Mouse (Mus musculus): ENCODE data around the gene Tdo2. TPM values are rescaled to one million over a fixed set of nuclear protein-coding genes. Genes with fewer than 3 reads are reported as not detected.

Tdo2 gene
- polyA plus RNA-seq (2015; fragmentation: Nextera tagmentation; extraction: Ambion mirVana), result not detected in 2 replicates

DNA sequence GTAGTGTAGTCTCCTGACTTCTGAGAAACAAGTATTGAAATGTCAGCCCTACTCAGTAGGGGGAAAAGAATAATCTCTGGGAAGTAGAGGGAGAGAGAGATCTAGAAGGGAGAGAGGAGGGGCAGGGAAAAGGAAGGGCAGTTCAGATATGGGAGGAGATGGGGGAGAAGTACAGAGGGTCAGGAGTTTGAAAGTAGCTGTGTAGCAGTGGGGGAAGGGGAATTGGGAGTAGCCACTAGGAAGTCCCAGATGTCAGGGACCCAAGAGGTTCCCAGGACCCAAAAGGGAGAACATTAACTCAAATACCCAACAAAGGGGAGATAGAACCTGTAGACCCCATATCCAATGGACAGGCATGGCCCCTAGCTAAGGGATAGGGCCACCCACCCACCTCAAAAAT, at the start of gene Tdo2:
Gene Tdo2, minus strand, starts transcription at position 101 of the 400 bp plus-strand sequence.
- ATAC-seq, result no peak
- Histone ChIP-seq H3K27ac (no peak within 1 kb of the TSS), H3K4me3 (replicated peaks) (no peak within 1 kb of the TSS), H3K9me3 (no peaks in the 10 kb centered on the region), H3K4me2 (replicated peaks) (no peak within 1 kb of the TSS), H3K4me1 (replicated peaks) (no peaks in the 10 kb centered on the region), H3K9ac (replicated peaks) (no peak within 1 kb of the TSS), H3K27me3 (no peaks in the 10 kb centered on the region), H3K36me3 (no peaks in the 10 kb centered on the region)

- ATAC-seq, result no peak
- no peak overlapping the region for H3K4me2 ChIP-seq (replicated peaks)
Measured at GRCm38 (mm10) chr3:82023065-82023464, 47.1 kb upstream of the Tdo2 start.

GRCm38 (mm10) chr3:82022421-82022920, 46.5 kb upstream of the Tdo2 start:
- no peak for ATAC-seq
- no peak overlapping the region for H3K4me3 ChIP-seq (replicated peaks)
- H3K27ac ChIP-seq, result no peak overlapping the region
- WGBS, result 90% methylated on average over 8 of the region's 8 CpGs
- no peak overlapping the region for H3K9ac ChIP-seq (replicated peaks)
- H3K4me1 ChIP-seq (replicated peaks), result no peaks in the 10 kb centered on the region
- H3K9me3 ChIP-seq, result no peaks in the 10 kb centered on the region
- no peak overlapping the region for H3K4me2 ChIP-seq (replicated peaks)
- no peaks in the 10 kb centered on the region for H3K27me3 ChIP-seq
- no peaks in the 10 kb centered on the region for H3K36me3 ChIP-seq

More at GRCm38 (mm10) chr3:82023065-82023464, 47.1 kb upstream of the Tdo2 start:
- H3K27ac ChIP-seq, result no peak overlapping the region
- no peaks in the 10 kb centered on the region for H3K4me1 ChIP-seq (replicated peaks)
- no peak overlapping the region for H3K9ac ChIP-seq (replicated peaks)
- 88% methylated on average over 3 of the region's 3 CpGs for WGBS
- no peak overlapping the region for H3K4me3 ChIP-seq (replicated peaks)
- no peaks in the 10 kb centered on the region for H3K9me3 ChIP-seq
- H3K27me3 ChIP-seq, result no peaks in the 10 kb centered on the region
- no peaks in the 10 kb centered on the region for H3K36me3 ChIP-seq

DNA sequence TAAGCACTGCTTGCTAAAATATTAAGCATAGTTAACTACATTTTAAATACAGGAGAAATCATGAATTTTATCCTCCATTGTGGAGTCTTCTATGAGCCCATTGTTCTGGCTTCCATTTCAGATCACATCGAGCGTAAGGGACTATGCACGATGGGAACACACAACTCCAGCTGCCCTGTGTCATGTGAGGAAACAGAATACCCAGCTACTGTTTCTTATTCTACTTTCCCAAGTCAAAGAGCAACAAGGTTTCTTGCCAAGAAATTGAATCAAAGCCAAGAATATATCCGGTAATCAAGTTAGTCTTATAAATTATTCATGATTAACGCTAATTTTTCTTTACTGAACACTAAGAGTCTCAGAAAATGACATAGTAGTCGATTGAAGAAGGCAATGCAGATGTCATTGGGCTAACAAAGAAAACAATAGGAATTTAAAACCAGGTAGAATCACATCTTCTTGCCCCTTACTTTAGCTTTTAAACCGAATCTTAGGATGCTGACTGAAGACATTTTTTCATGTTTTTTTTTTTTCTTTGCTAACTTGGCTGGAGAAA, 38.2 kb upstream of the Tdo2 start:
- Histone ChIP-seq H3K27me3 (no peaks in the 10 kb centered on the region), H3K9ac (replicated peaks) (no peak overlapping the region), H3K4me3 (replicated peaks) (no peak overlapping the region), H3K4me1 (replicated peaks) (no peaks in the 10 kb centered on the region), H3K9me3 (no peaks in the 10 kb centered on the region), H3K27ac (no peak overlapping the region), H3K36me3 (no peaks in the 10 kb centered on the region), H3K4me2 (replicated peaks) (no peak overlapping the region)
- WGBS, result 44% methylated on average over 7 of the region's 7 CpGs
- ATAC-seq, result 0 out of 2 replicates have a peak, but pooled peaks have one; percentile 48

GRCm38 (mm10) chr3:82007002-82007401, 31.0 kb upstream of the Tdo2 start:
- H3K4me1 ChIP-seq (replicated peaks), result no peaks in the 10 kb centered on the region
- WGBS, result 93% methylated on average over 1 of the region's 1 CpGs
- no peak overlapping the region for H3K4me3 ChIP-seq (replicated peaks)
- ATAC-seq, result no peak
- no peaks in the 10 kb centered on the region for H3K36me3 ChIP-seq
- H3K9ac ChIP-seq (replicated peaks), result no peak overlapping the region
- H3K27me3 ChIP-seq, result no peaks in the 10 kb centered on the region
- no peaks in the 10 kb centered on the region for H3K9me3 ChIP-seq
- H3K27ac ChIP-seq, result no peak overlapping the region
- H3K4me2 ChIP-seq (replicated peaks), result no peak overlapping the region

- H3K4me3 ChIP-seq (replicated peaks), result no peak overlapping the region
- no peaks in the 10 kb centered on the region for H3K27me3 ChIP-seq
- H3K9ac ChIP-seq (replicated peaks), result no peak overlapping the region
- no peaks in the 10 kb centered on the region for H3K9me3 ChIP-seq
- H3K4me1 ChIP-seq (replicated peaks), result no peaks in the 10 kb centered on the region
- no peaks in the 10 kb centered on the region for H3K36me3 ChIP-seq
- H3K27ac ChIP-seq, result no peak overlapping the region
- ATAC-seq, result no peak
- WGBS, result 0% methylated on average over 1 of the region's 1 CpGs
- no peak overlapping the region for H3K4me2 ChIP-seq (replicated peaks)
Measured at GRCm38 (mm10) chr3:81995988-81996387, 20.0 kb upstream of the Tdo2 start.

- Histone ChIP-seq H3K9ac (replicated peaks) (no peak overlapping the region), H3K4me1 (replicated peaks) (no peaks in the 10 kb centered on the region), H3K4me3 (replicated peaks) (no peak overlapping the region), H3K27me3 (no peaks in the 10 kb centered on the region), H3K9me3 (no peaks in the 10 kb centered on the region), H3K36me3 (no peaks in the 10 kb centered on the region), H3K27ac (no peak overlapping the region), H3K4me2 (replicated peaks) (no peak overlapping the region)
- WGBS, result 36% methylated on average over 4 of the region's 4 CpGs
- no peak for ATAC-seq
Measured at GRCm38 (mm10) chr3:81995371-81995770, 19.4 kb upstream of the Tdo2 start.

DNA sequence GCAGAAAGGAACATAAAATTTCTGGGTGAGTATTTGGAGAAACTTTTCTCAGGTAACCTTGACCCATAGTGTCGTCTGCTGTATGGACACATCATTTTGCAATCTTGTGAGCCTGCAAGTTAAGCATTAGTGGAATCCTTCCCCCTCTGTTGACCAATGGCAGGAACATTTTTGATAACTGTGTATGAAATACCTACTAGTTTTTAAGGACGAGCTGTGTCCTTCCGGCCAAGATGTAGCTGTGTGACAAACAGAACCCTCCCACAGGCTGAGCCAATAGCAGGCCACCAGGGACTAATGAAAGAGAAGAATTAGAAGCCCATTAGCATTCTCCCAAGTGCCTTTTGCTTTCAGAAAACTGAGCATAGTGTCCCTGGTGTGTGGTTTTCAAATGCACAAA, 14.5 kb upstream of the Tdo2 start:
- Histone ChIP-seq H3K4me1 (replicated peaks) (no peaks in the 10 kb centered on the region), H3K36me3 (no peaks in the 10 kb centered on the region)
- WGBS, result 71% methylated on average over 3 of the region's 3 CpGs

DNA sequence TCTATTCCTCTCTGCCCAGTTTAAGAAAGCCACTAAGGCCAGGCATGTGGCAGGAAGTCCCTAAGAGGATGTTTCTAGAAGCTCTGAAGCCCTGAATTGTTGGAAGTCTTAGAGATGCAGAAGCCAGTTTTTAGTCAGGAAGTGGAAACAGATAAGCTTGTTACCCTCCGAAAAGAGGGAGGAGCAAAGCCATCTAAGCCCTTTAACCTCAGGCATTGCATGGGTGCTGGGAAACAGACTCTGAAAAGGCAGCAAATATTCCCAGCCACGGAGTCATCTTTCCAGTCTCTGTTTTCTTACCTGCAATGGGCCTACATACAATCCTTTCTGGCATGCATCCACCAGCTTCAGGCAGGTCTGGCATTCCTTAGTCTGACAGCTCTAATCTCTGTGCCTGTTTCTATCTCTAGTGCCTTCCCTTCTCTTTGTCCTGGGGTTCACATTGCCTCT, 13.7 kb upstream of the Tdo2 start:
- Histone ChIP-seq H3K27ac (no peak overlapping the region), H3K4me2 (replicated peaks) (no peak overlapping the region), H3K27me3 (no peaks in the 10 kb centered on the region), H3K9ac (replicated peaks) (no peak overlapping the region), H3K4me1 (replicated peaks) (0 out of 2 replicates have a peak, but pooled peaks cover 2% of the 10 kb centered on the region), H3K9me3 (no peaks in the 10 kb centered on the region), H3K4me3 (replicated peaks) (no peak overlapping the region), H3K36me3 (no peaks in the 10 kb centered on the region)
- WGBS, result 45% methylated on average over 2 of the region's 2 CpGs
- ATAC-seq, result no peak

More for the DNA sequence above, 14.5 kb upstream of the Tdo2 start:
- H3K4me2 ChIP-seq (replicated peaks), result no peak overlapping the region
- no peaks in the 10 kb centered on the region for H3K9me3 ChIP-seq
- H3K27ac ChIP-seq, result no peak overlapping the region
- no peak overlapping the region for H3K4me3 ChIP-seq (replicated peaks)
- no peak overlapping the region for H3K9ac ChIP-seq (replicated peaks)
- H3K27me3 ChIP-seq, result no peaks in the 10 kb centered on the region
- no peak for ATAC-seq

DNA sequence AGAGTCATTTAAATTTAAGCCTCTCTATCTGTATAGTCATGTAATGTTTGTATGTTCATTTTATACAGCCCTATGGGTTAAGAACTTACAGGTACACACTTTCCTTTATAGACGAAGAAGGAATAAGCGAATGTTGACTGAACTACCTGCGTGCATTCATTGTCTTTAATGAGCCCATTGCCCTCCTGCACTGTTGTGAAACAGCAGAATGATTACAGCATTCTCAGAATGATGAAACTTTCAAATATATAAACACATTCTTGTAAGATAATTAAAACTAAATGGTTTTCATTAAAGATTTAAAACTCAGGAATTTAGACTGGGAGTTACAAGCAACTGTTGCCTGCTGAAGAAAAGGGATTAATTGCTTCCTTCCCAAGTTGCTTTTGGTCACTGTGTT, 11.6 kb upstream of the Tdo2 start:
- WGBS, result 90% methylated on average over 3 of the region's 3 CpGs
- no peak for ATAC-seq

GRCm38 (mm10) chr3:81986103-81986502, 10.1 kb upstream of the Tdo2 start:
- Histone ChIP-seq H3K9ac (replicated peaks) (no peak overlapping the region), H3K36me3 (no peaks in the 10 kb centered on the region), H3K4me1 (replicated peaks) (0 out of 2 replicates have a peak, but pooled peaks cover 2% of the 10 kb centered on the region), H3K4me2 (replicated peaks) (no peak overlapping the region), H3K27me3 (no peaks in the 10 kb centered on the region), H3K4me3 (replicated peaks) (no peak overlapping the region), H3K27ac (no peak overlapping the region), H3K9me3 (no peaks in the 10 kb centered on the region)
- WGBS, result 98% methylated on average over 2 of the region's 2 CpGs
- ATAC-seq, result no peak

More for the DNA sequence above, 11.6 kb upstream of the Tdo2 start:
- H3K27me3 ChIP-seq, result no peaks in the 10 kb centered on the region
- no peaks in the 10 kb centered on the region for H3K9me3 ChIP-seq
- no peak overlapping the region for H3K9ac ChIP-seq (replicated peaks)
- no peaks in the 10 kb centered on the region for H3K36me3 ChIP-seq
- 0 out of 2 replicates have a peak, but pooled peaks cover 2% of the 10 kb centered on the region for H3K4me1 ChIP-seq (replicated peaks)
- no peak overlapping the region for H3K4me3 ChIP-seq (replicated peaks)
- H3K27ac ChIP-seq, result no peak overlapping the region
- H3K4me2 ChIP-seq (replicated peaks), result no peak overlapping the region

DNA sequence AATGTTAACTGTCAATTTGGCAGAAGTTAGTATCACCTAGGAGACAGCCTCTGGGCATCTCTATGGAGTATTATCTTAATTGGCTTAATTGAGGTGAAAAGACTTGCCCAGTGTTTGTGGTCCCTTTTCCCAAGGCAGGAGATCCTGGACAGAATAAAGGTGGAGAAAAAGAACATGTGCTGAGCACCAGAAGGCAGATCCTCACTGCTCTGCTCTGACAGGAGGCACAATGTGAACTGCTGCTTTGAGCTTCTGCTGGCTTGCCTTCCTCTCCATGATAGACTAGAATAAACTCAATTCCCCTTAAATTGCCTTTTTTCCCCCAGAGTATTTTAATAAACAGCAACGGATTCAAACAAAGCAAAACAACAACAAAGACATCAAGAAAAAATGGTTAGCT, 9.1 kb upstream of the Tdo2 start:
- WGBS, result 62% methylated on average over 1 of the region's 1 CpGs
- no peak for ATAC-seq
- H3K4me2 ChIP-seq (replicated peaks), result no peak overlapping the region
- H3K27ac ChIP-seq, result no peak overlapping the region
- no peaks in the 10 kb centered on the region for H3K27me3 ChIP-seq
- H3K36me3 ChIP-seq, result no peaks in the 10 kb centered on the region
- H3K4me3 ChIP-seq (replicated peaks), result no peak overlapping the region
- 0 out of 2 replicates have a peak, but pooled peaks cover 2% of the 10 kb centered on the region for H3K4me1 ChIP-seq (replicated peaks)
- no peak overlapping the region for H3K9ac ChIP-seq (replicated peaks)
- H3K9me3 ChIP-seq, result no peaks in the 10 kb centered on the region
